Mouse (Mus musculus) spleen, adult 2 months (tissue): Measurements from ENCODE around the gene Ntrk2.

ENCODE experiments used
- CTCF ChIP-seq: fragments of 200-500 bp; IDR thresholded peaks from 2 replicates; pipeline ENCODE4 v1.5.1; 2011; ENCODE audit warnings: mild to moderate bottlenecking, inconsistent platforms; ENCODE audit not compliant: insufficient read depth, insufficient read length, insufficient replicate concordance; ENCODE audit errors: extremely low read depth
- POLR2A ChIP-seq: fragments of 200-500 bp; IDR thresholded peaks from 2 replicates; pipeline ENCODE4 v1.6.1; 2011; ENCODE audit warnings: low read depth, low read length, inconsistent platforms

DNA sequence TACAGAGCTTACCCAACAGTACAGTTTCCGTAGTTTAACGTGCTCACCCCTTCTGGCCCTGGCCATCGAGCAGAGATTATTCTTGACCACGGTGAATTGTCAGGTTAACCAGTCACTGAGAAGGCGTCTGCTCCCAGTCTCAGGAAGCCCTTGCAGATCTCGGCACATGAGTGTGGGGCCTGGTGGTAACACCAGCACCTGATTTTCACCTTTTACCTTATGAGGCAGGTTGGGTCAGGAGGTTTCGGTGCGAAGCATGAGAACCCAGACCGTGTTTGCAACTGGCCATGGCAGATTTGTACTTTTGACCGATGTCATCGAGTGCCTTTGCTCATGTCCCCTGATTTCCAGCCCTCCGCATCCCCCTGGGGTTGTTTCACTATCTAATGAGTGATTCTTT, 131.5 kb downstream of the Ntrk2 start:
- no peak for TF ChIP-seq CTCF
- no peak for TF ChIP-seq POLR2A
